Mouse (Mus musculus) hindbrain, embryonic 16.5 days (tissue): Measurements from ENCODE around the gene Hist1h4i. TPM values are rescaled to one million over a fixed set of nuclear protein-coding genes. Genes with fewer than 3 reads are reported as not detected.

Experiments used
- ATAC-seq: fragments of 200-750 bp; cut with Nextera tagmentation; 2 replicates; pipeline ENCODE4 v1.8.0; 2017; ENCODE audit warnings: moderate TSS enrichment, moderate library complexity
- H3K27ac ChIP-seq: fragments of 300-500 bp; sonication (generic); 2 replicates; pipeline ENCODE4 v1.5.1; 2014; ENCODE audit warnings: low read depth, mild to moderate bottlenecking, control low read depth, low read length, moderate library complexity
- H3K27me3 ChIP-seq: fragments of 300-500 bp; sonication (generic); replicated peaks from 2 replicates; pipeline ENCODE4 v1.6.1; 2014; ENCODE audit warnings: low read length; ENCODE audit not compliant: control insufficient read depth, insufficient read depth
- H3K36me3 ChIP-seq: fragments of 300-500 bp; sonication (generic); 2 replicates; pipeline ENCODE4 v1.6.1; 2014; ENCODE audit warnings: mild to moderate bottlenecking, low read length, moderate library complexity, mixed read lengths; ENCODE audit not compliant: control insufficient read depth, insufficient read depth
- H3K4me1 ChIP-seq: fragments of 300-500 bp; sonication (generic); 2 replicates; pipeline ENCODE4 v1.6.1; 2014; ENCODE audit warnings: low read depth, low read length; ENCODE audit not compliant: control insufficient read depth, insufficient read depth
- H3K4me2 ChIP-seq: fragments of 300-500 bp; sonication (generic); 2 replicates; pipeline ENCODE4 v1.6.1; 2014; ENCODE audit warnings: mild to moderate bottlenecking, low read length, control low read depth, moderate library complexity
- H3K4me3 ChIP-seq: fragments of 300-500 bp; sonication (generic); 2 replicates; pipeline ENCODE4 v1.5.1; 2014; ENCODE audit warnings: mild to moderate bottlenecking, low read length, control low read depth, moderate library complexity
- H3K9ac ChIP-seq: fragments of 300-500 bp; sonication (generic); 2 replicates; pipeline ENCODE4 v1.6.1; 2014; ENCODE audit warnings: low read depth, mild to moderate bottlenecking, control low read depth, low read length, moderate library complexity
- H3K9me3 ChIP-seq: fragments of 300-500 bp; sonication (generic); 2 replicates; pipeline ENCODE4 v1.6.1; 2014; ENCODE audit warnings: mild to moderate bottlenecking, low read length, moderate library complexity; ENCODE audit not compliant: control insufficient read depth
- WGBS: fragments of 180-500 bp; shearing (Covaris S2); extraction: QIAGEN DNeasy Blood & Tissue Kit; methylation state at CpG from one replicate; pipeline ENCODE4 v1.1.7; 2014; 5-methylcytosine and 5-hydroxymethylcytosine counted together
- polyA plus RNA-seq: library from polyadenylated mRNA; unstranded; fragments of >200 nt; fragmentation: Nextera tagmentation; extraction: Ambion mirVana; gene quantifications from 2 replicates; pipeline ENCODE4 v1.2.1, GENCODE M21; 2015

Hist1h4i gene
- polyA plus RNA-seq, 1 experiment from 2014 or later, result 6.7 TPM

GRCm38 (mm10) chr13:22005605-22006333 is 35.4 kb downstream of the Hist1h4i start:
- peak; percentile 67 for ATAC-seq
- peaks cover 14% of the 10 kb centered on the region for H3K4me1 ChIP-seq
- peak overlapping the region; percentile 94 for H3K4me2 ChIP-seq
- WGBS, result under 1% methylated on average over 41 of the region's 45 CpGs
- no peaks in the 10 kb centered on the region; the same call in 1 of the 2 replicates for H3K9me3 ChIP-seq
- H3K27me3 ChIP-seq, result peaks cover 91% of the 10 kb centered on the region
- peak overlapping the region; percentile 51 for H3K4me3 ChIP-seq
- peak overlapping the region; percentile 52 for H3K9ac ChIP-seq
- H3K27ac ChIP-seq, result no peak overlapping the region
- H3K36me3 ChIP-seq, result no peaks in the 10 kb centered on the region

GRCm38 (mm10) chr13:22001823-22002222 is 39.3 kb downstream of the Hist1h4i start:
- Histone ChIP-seq H3K4me1 (peaks cover 14% of the 10 kb centered on the region), H3K4me3 (no peak overlapping the region), H3K36me3 (no peaks in the 10 kb centered on the region), H3K27me3 (peaks cover 87% of the 10 kb centered on the region), H3K4me2 (no peak overlapping the region), H3K27ac (no peak overlapping the region), H3K9me3 (no peaks in the 10 kb centered on the region), H3K9ac (no peak overlapping the region)
- no peak for ATAC-seq
- 32% methylated on average over 5 of the region's 5 CpGs for WGBS

GRCm38 (mm10) chr13:22001346-22001745 is 39.8 kb downstream of the Hist1h4i start:
- Histone ChIP-seq H3K4me1 (peaks cover 9% of the 10 kb centered on the region), H3K27me3 (peaks cover 83% of the 10 kb centered on the region), H3K9ac (no peak overlapping the region), H3K4me3 (no peak overlapping the region), H3K27ac (no peak overlapping the region), H3K4me2 (no peak overlapping the region), H3K9me3 (no peaks in the 10 kb centered on the region), H3K36me3 (no peaks in the 10 kb centered on the region)
- no peak for ATAC-seq
- WGBS, result 54% methylated on average over 2 of the region's 2 CpGs

GRCm38 (mm10) chr13:21999147-21999546 is 42.0 kb downstream of the Hist1h4i start:
- Histone ChIP-seq H3K27ac (no peak overlapping the region), H3K4me2 (no peak overlapping the region), H3K36me3 (no peaks in the 10 kb centered on the region), H3K9me3 (peaks cover 3% of the 10 kb centered on the region; the same call in 1 of the 2 replicates), H3K27me3 (peaks cover 82% of the 10 kb centered on the region), H3K4me1 (no peaks in the 10 kb centered on the region), H3K9ac (no peak overlapping the region), H3K4me3 (no peak overlapping the region)
- 34% methylated on average over 4 of the region's 4 CpGs for WGBS
- ATAC-seq, result no peak

GRCm38 (mm10) chr13:21998412-21998811 is 42.8 kb downstream of the Hist1h4i start:
- Histone ChIP-seq H3K27me3 (peaks cover 78% of the 10 kb centered on the region), H3K27ac (no peak overlapping the region), H3K36me3 (no peaks in the 10 kb centered on the region), H3K4me2 (no peak overlapping the region), H3K9me3 (peaks cover 3% of the 10 kb centered on the region; the same call in 1 of the 2 replicates), H3K4me1 (no peaks in the 10 kb centered on the region), H3K9ac (no peak overlapping the region), H3K4me3 (no peak overlapping the region)
- 25% methylated on average over 3 of the region's 3 CpGs for WGBS
- ATAC-seq, result no peak

- Histone ChIP-seq H3K36me3 (no peaks in the 10 kb centered on the region), H3K4me2 (no peak overlapping the region), H3K27ac (no peak overlapping the region), H3K4me1 (no peaks in the 10 kb centered on the region), H3K9ac (no peak overlapping the region), H3K9me3 (peaks cover 3% of the 10 kb centered on the region; the same call in 1 of the 2 replicates), H3K4me3 (no peak overlapping the region), H3K27me3 (peaks cover 75% of the 10 kb centered on the region)
- ATAC-seq, result no peak
- WGBS, result 10% methylated on average over 4 of the region's 4 CpGs
Measured at GRCm38 (mm10) chr13:21997821-21998220, 43.3 kb downstream of the Hist1h4i start.

- H3K4me3 ChIP-seq, result peak overlapping the region; percentile 5; the same call in 1 of the 2 replicates
- 2% methylated on average over 21 of the region's 21 CpGs for WGBS
- H3K27me3 ChIP-seq, result peaks cover 70% of the 10 kb centered on the region
- H3K27ac ChIP-seq, result no peak overlapping the region
- H3K9ac ChIP-seq, result no peak overlapping the region
- ATAC-seq, result no peak
- H3K4me1 ChIP-seq, result no peaks in the 10 kb centered on the region
- H3K4me2 ChIP-seq, result peak overlapping the region; percentile 27
- peaks cover 3% of the 10 kb centered on the region; the same call in 1 of the 2 replicates for H3K9me3 ChIP-seq
- H3K36me3 ChIP-seq, result no peaks in the 10 kb centered on the region
Measured at GRCm38 (mm10) chr13:21997201-21997820, 43.9 kb downstream of the Hist1h4i start.

GRCm38 (mm10) chr13:21996840-21997185 is 44.3 kb downstream of the Hist1h4i start:
- Histone ChIP-seq H3K4me3 (peak overlapping the region; percentile 4; the same call in 1 of the 2 replicates), H3K9ac (no peak overlapping the region), H3K27ac (no peak overlapping the region), H3K27me3 (peaks cover 65% of the 10 kb centered on the region), H3K4me1 (no peaks in the 10 kb centered on the region), H3K9me3 (peaks cover 3% of the 10 kb centered on the region; the same call in 1 of the 2 replicates), H3K4me2 (peak overlapping the region; percentile 27), H3K36me3 (no peaks in the 10 kb centered on the region)
- under 1% methylated on average over 13 of the region's 13 CpGs for WGBS
- no peak for ATAC-seq

- H3K36me3 ChIP-seq, result no peaks in the 10 kb centered on the region
- H3K9me3 ChIP-seq, result peaks cover 5% of the 10 kb centered on the region
- no peak overlapping the region for H3K27ac ChIP-seq
- no peaks in the 10 kb centered on the region for H3K4me1 ChIP-seq
- under 1% methylated on average over 12 of the region's 12 CpGs for WGBS
- H3K9ac ChIP-seq, result no peak overlapping the region
- H3K4me3 ChIP-seq, result peak overlapping the region; percentile 4
- no peak for ATAC-seq
- H3K27me3 ChIP-seq, result peaks cover 60% of the 10 kb centered on the region
- H3K4me2 ChIP-seq, result peak overlapping the region; percentile 48
Measured at GRCm38 (mm10) chr13:21996101-21996839, 44.9 kb downstream of the Hist1h4i start.
